Mouse (Mus musculus) liver, embryonic 16.5 days (tissue): Measurements from ENCODE around the gene Upf2. TPM values are rescaled to one million over a fixed set of nuclear protein-coding genes. Genes with fewer than 3 reads are reported as not detected.
"Not testable (repeated sequence)": the region's sequence is repeated elsewhere in the genome, so short reads cannot be mapped to it uniquely, and the experiment has no call there.

Source experiments
- ATAC-seq: fragments of 200-750 bp; cut with Nextera tagmentation; 2 replicates; pipeline ENCODE4 v1.8.0; 2017; ENCODE audit warnings: low read depth, mild to moderate bottlenecking, moderate number of reproducible peaks, moderate library complexity
- H3K27ac ChIP-seq: fragments of 300-500 bp; sonication (generic); 2 replicates; pipeline ENCODE4 v1.5.1; 2014; ENCODE audit warnings: mild to moderate bottlenecking, low read length
- H3K27me3 ChIP-seq: fragments of 300-500 bp; sonication (generic); 2 replicates; pipeline ENCODE4 v1.6.1; 2014; ENCODE audit warnings: low read depth, low read length, mixed read lengths; ENCODE audit not compliant: control insufficient read depth, insufficient read depth
- H3K36me3 ChIP-seq: fragments of 300-500 bp; sonication (generic); 2 replicates; pipeline ENCODE4 v1.6.1; 2014; ENCODE audit warnings: mild to moderate bottlenecking; ENCODE audit not compliant: control insufficient read depth, insufficient read depth
- H3K4me1 ChIP-seq: fragments of 300-500 bp; sonication (generic); 2 replicates; pipeline ENCODE4 v1.6.1; 2014; ENCODE audit warnings: low read depth, low read length, mixed read lengths; ENCODE audit not compliant: control insufficient read depth
- H3K4me2 ChIP-seq: fragments of 300-500 bp; sonication (generic); 2 replicates; pipeline ENCODE4 v1.6.1; 2014; ENCODE audit warnings: low read depth, low read length, mixed read lengths
- H3K4me3 ChIP-seq: fragments of 300-500 bp; sonication (generic); 2 replicates; pipeline ENCODE4 v1.5.1; 2014; ENCODE audit warnings: low read depth, mild to moderate bottlenecking, low read length
- H3K9ac ChIP-seq: fragments of 300-500 bp; sonication (generic); 2 replicates; pipeline ENCODE4 v1.6.1; 2014; ENCODE audit warnings: low read depth, low read length
- H3K9me3 ChIP-seq: fragments of 300-500 bp; sonication (generic); replicated peaks from 2 replicates; pipeline ENCODE4 v1.6.1; 2016; ENCODE audit warnings: low read length; ENCODE audit not compliant: control insufficient read depth
- WGBS: fragments of 180-500 bp; shearing (Covaris S2); extraction: QIAGEN DNeasy Blood & Tissue Kit; methylation state at CpG from one replicate; pipeline ENCODE4 v1.1.7; 2014; ENCODE audit not compliant: insufficient replicate concordance; 5-methylcytosine and 5-hydroxymethylcytosine counted together
- polyA plus RNA-seq: library from polyadenylated mRNA; unstranded; fragments of >200 nt; fragmentation: Nextera tagmentation; extraction: Ambion mirVana; gene quantifications from 2 replicates; pipeline ENCODE4 v1.2.1, GENCODE M21; 2015

Upf2 gene
- polyA plus RNA-seq, 1 experiment from 2014 or later, result 4.1 TPM

DNA sequence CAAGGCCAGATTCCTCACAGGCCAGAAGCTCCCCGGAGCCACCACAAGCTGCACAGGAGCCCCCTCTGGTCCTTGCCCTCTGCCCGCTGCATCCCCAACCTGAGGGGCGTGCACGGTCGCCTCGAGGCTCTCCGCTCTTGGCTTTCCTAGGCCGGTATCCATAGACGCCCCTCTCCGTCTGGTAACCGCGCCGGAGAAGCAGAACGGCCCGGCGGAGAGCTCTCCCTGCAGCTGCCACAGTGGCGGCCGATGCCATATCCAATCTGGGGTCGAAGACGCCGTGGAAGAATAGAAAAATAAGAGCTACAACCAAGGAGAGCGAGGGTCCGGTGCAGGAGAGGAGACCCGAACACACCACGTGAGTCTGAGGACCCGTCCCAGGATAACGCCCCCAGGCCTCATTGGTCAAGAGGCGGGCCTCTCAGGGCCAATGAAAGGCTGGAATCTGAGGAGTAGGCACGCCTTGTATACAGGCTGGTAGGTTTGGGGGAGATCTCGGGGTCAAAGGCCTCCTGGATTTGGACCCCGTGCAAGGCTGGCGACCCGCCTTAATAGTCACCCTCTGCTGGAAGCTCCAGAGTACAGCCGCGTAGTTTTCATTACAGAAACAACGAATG, 8.7 kb upstream of the Upf2 start, which contains the start of gene Dhtkd1:
TSS of gene Dhtkd1 (minus strand) at position 377 of the 617 bp plus-strand sequence.
- H3K27me3 ChIP-seq, result no peaks in the 10 kb centered on the region
- peak within 1 kb of the TSS; percentile 69 for H3K9ac ChIP-seq
- no peaks in the 10 kb centered on the region for H3K36me3 ChIP-seq
- under 1% methylated on average over 36 of the region's 36 CpGs for WGBS
- peaks cover 22% of the 10 kb centered on the region for H3K4me1 ChIP-seq
- peak within 1 kb of the TSS; percentile 53 for H3K27ac ChIP-seq
- H3K4me2 ChIP-seq, result peak within 1 kb of the TSS; percentile 81
- H3K4me3 ChIP-seq, result peak within 1 kb of the TSS; percentile 74
- no peaks in the 10 kb centered on the region for H3K9me3 ChIP-seq
- ATAC-seq, result peak; percentile 89

GRCm38 (mm10) chr2:5943071-5943470, 8.2 kb upstream of the Upf2 start:
- peak overlapping the region; percentile 81 for H3K4me2 ChIP-seq
- no peaks in the 10 kb centered on the region for H3K9me3 ChIP-seq
- H3K36me3 ChIP-seq, result no peaks in the 10 kb centered on the region
- peak overlapping the region; percentile 69; the same call in 1 of the 2 replicates for H3K9ac ChIP-seq
- ATAC-seq, result no peak
- H3K27ac ChIP-seq, result peak overlapping the region; percentile 53
- H3K4me1 ChIP-seq, result peaks cover 22% of the 10 kb centered on the region
- H3K4me3 ChIP-seq, result peak overlapping the region; percentile 74
- 39% methylated on average over 4 of the region's 4 CpGs for WGBS
- H3K27me3 ChIP-seq, result no peaks in the 10 kb centered on the region

DNA sequence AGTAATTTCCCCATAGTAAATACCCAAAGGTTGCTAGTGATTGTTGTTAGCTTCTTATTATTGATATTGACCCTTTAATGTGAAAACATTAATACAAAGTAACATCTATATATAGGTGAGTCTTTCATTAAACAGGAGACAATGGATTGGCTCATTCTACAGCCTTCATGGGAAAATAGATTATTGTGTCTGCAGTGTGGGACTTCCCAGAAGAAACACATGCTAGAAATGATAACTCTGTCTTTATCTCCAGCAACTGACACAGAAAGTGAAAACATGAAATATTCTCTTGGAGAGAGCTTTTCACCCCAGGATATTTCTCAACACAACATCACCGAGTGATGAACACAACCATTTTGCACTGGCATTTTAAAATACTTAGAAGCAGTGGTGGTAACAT, 5.6 kb upstream of the Upf2 start:
- no peaks in the 10 kb centered on the region for H3K36me3 ChIP-seq
- H3K27me3 ChIP-seq, result no peaks in the 10 kb centered on the region
- no peak overlapping the region for H3K4me3 ChIP-seq
- H3K9me3 ChIP-seq, result no peaks in the 10 kb centered on the region
- H3K4me1 ChIP-seq, result peaks cover 19% of the 10 kb centered on the region
- H3K4me2 ChIP-seq, result no peak overlapping the region
- H3K27ac ChIP-seq, result peak overlapping the region; percentile 48; the same call in 1 of the 2 replicates
- ATAC-seq, result 0 out of 2 replicates have a peak, but pooled peaks have one; percentile 23
- 17% methylated on average over 1 of the region's 1 CpGs for WGBS
- H3K9ac ChIP-seq, result no peak overlapping the region

GRCm38 (mm10) chr2:5946876-5947275, 4.4 kb upstream of the Upf2 start:
- H3K4me2 ChIP-seq, result no peak overlapping the region
- no peaks in the 10 kb centered on the region for H3K36me3 ChIP-seq
- H3K27ac ChIP-seq, result no peak overlapping the region
- no peak overlapping the region for H3K9ac ChIP-seq
- H3K4me1 ChIP-seq, result peaks cover 19% of the 10 kb centered on the region
- WGBS, result 80% methylated on average over 3 of the region's 3 CpGs
- no peaks in the 10 kb centered on the region for H3K9me3 ChIP-seq
- H3K27me3 ChIP-seq, result no peaks in the 10 kb centered on the region
- no peak overlapping the region for H3K4me3 ChIP-seq
- ATAC-seq, result no peak

GRCm38 (mm10) chr2:5948964-5949363, 2.3 kb upstream of the Upf2 start:
- no peak overlapping the region for H3K4me2 ChIP-seq
- H3K9me3 ChIP-seq, result no peaks in the 10 kb centered on the region
- no peaks in the 10 kb centered on the region for H3K36me3 ChIP-seq
- WGBS, result 89% methylated on average over 2 of the region's 2 CpGs
- H3K27ac ChIP-seq, result no peak overlapping the region
- H3K4me1 ChIP-seq, result peaks cover 16% of the 10 kb centered on the region
- H3K27me3 ChIP-seq, result no peaks in the 10 kb centered on the region
- no peak overlapping the region for H3K4me3 ChIP-seq
- H3K9ac ChIP-seq, result no peak overlapping the region
- no peak for ATAC-seq

DNA sequence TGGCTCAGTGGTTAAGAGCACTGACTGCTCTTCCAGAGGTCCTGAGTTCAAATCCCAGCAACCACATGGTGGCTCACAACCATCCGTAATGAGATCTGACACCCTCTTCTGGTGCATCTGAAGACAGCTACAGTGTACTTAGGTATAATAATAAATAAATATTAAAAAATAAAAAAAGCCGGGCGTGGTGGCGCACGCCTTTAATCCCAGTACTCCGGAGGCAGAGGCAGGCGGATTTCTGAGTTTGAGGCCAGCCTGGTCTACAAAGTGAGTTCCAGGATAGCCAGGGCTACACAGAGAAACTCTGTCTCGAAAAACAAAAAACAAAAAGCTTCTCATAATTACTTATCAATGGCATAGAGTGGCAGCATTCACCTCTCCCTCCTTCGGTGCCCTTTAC, 1.4 kb upstream of the Upf2 start:
- not testable (repeated sequence) for H3K36me3 ChIP-seq, H3K27me3 ChIP-seq, ATAC-seq, H3K9me3 ChIP-seq
- peak overlapping the region; percentile 87 for H3K27ac ChIP-seq
- H3K4me2 ChIP-seq, result peak overlapping the region; percentile 59
- peak overlapping the region; percentile 97 for H3K9ac ChIP-seq
- peaks cover 16% of the 10 kb centered on the region for H3K4me1 ChIP-seq
- H3K4me3 ChIP-seq, result peak overlapping the region; percentile 99
- WGBS, result 77% methylated on average over 9 of the region's 9 CpGs

DNA sequence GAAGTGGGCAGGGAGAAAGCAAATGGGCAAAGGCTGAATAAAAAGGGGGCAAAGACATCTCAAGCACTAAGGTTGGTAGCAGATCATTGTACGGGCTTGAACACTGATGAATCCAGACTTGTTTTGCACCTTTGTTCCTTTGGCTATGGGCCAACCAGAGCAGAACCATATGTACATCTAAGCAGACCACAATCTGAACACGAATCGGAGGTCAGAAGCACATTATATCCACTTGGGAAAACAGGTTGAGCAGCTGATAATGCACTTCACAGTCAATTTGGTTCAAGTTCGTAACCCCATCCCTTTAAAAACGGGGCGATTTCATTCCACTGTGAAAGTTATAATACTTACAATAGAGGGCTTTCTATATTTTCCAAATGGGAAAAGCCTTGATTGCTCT, 964 bp upstream of the Upf2 start:
- no peaks in the 10 kb centered on the region for H3K27me3 ChIP-seq
- 4% methylated on average over 6 of the region's 6 CpGs for WGBS
- peaks cover 17% of the 10 kb centered on the region for H3K4me1 ChIP-seq
- H3K9me3 ChIP-seq, result no peaks in the 10 kb centered on the region
- H3K27ac ChIP-seq, result peak overlapping the region; percentile 87
- H3K9ac ChIP-seq, result peak overlapping the region; percentile 97
- H3K36me3 ChIP-seq, result no peaks in the 10 kb centered on the region
- no peak for ATAC-seq
- peak overlapping the region; percentile 59 for H3K4me2 ChIP-seq
- H3K4me3 ChIP-seq, result peak overlapping the region; percentile 99

GRCm38 (mm10) chr2:5951621-5952211, 447 bp downstream of the Upf2 start:
- peak; percentile 46 for ATAC-seq

DNA sequence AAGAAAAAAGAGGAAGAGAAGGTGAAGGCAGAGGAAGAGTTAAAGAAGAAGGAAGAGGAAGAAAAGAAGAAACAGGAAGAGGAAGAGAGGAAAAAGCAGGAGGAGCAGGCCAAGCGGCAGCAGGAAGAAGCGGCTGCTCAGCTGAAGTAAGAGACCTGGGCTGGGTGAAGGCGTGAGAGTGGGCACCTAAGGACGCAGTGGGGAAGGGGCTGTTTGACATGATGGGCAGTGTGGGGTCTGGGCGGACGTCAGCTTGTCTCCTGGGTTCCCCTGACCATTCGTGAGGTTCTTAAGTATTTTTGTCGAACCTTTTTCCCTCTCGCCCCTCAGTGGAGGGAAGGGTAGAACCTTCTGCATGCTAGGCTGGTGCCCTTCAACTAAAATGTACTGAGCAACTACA, 6.4 kb downstream of the Upf2 start:
- 79% methylated on average over 9 of the region's 9 CpGs for WGBS
- Histone ChIP-seq H3K4me3 (no peak overlapping the region), H3K27me3 (no peaks in the 10 kb centered on the region), H3K36me3 (peaks cover 14% of the 10 kb centered on the region), H3K4me2 (no peak overlapping the region), H3K4me1 (peaks cover 6% of the 10 kb centered on the region), H3K27ac (no peak overlapping the region), H3K9ac (no peak overlapping the region), H3K9me3 (no peaks in the 10 kb centered on the region)
- ATAC-seq, result no peak

More at GRCm38 (mm10) chr2:5951621-5952211, 447 bp downstream of the Upf2 start:
- under 1% methylated on average over 46 of the region's 46 CpGs for whole genome bisulfite sequencing
- no peaks in the 10 kb centered on the region for H3K27me3 ChIP-seq
- H3K4me3 ChIP-seq, result peak overlapping the region; percentile 99
- peaks cover 13% of the 10 kb centered on the region for H3K4me1 ChIP-seq
- H3K36me3 ChIP-seq, result no peaks in the 10 kb centered on the region
- peak overlapping the region; percentile 97 for H3K9ac ChIP-seq
- peak overlapping the region; percentile 89 for H3K27ac ChIP-seq
- no peaks in the 10 kb centered on the region for H3K9me3 ChIP-seq
- peak overlapping the region; percentile 86 for H3K4me2 ChIP-seq
